In genomic region chr9:102798406-102798805, GRCm38 (mm10) we compare ENCODE assay signal across 11 mouse cellular contexts.
"Had no signal": no experiment of that assay in that cellular context is flagged by ENCODE, and none has a peak within 500 bp of the region (broad histone marks: within the 10 kb centered on the region; RNA-seq: fewer than 3 reads in every experiment).

No protein-coding gene starts in this region.

- DNase-seq: gastrocnemius, postnatal 14 days; gastrocnemius, postnatal 36 days; heart, adult 18-20 months; heart, postnatal 10 days; heart, postnatal 4 days; kidney, adult 18-20 months; kidney, adult 8-10 months; kidney, postnatal 10 days; kidney, postnatal 25 days; kidney, postnatal 4 days; left cerebral cortex, postnatal 4 days had no signal
